In the genomic region with DNA sequence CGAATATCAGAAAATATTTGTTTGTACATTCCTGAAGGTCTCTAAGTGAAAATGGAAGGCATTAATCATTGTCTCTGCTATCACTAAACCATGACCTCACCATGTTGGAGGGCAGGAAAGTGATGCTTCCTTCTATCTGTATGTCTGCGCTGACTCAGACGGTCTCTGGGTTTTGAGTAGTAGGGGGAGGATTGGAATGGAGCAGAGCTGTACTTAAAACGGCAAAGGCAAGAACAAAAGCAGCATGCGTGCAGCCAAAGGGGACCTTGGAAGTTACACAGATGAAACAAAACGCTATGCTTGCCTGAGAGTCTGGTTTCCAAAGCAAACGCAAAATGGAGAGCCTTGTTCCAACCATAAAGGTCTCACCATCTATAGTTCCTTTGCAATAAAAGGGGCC, we compare ENCODE assay signal across 11 mouse cellular contexts. TPM values are rescaled to one million over a fixed set of nuclear protein-coding genes. Genes with fewer than 3 reads are reported as not detected.
DNase-seq lines count a peak whose midpoint lies in the region; ATAC-seq and TF ChIP-seq lines count a peak whose summit lies in the region.
"Had no signal": no experiment of that assay in that cellular context is flagged by ENCODE, and none has a peak within 500 bp of the region (broad histone marks: within the 10 kb centered on the region; RNA-seq: fewer than 3 reads in every experiment).

No protein-coding gene starts in this region.

- no peaks in the 10 kb centered on the region for H3K9me3 ChIP-seq in intestine, embryonic 14.5 days (ENCODE audit: control insufficient read depth, low read length)
- H3K9me3 ChIP-seq in intestine, postnatal 0 days (ENCODE audit: control insufficient read depth), result no peaks in the 10 kb centered on the region
- no peaks in the 10 kb centered on the region for H3K9me3 ChIP-seq in forebrain, embryonic 14.5 days (replicated peaks; ENCODE audit: control insufficient read depth, low read length)
- no peaks in the 10 kb centered on the region for H3K9me3 ChIP-seq in midbrain, embryonic 16.5 days (replicated peaks; ENCODE audit: control insufficient read depth, low read length, poor library complexity, severe bottlenecking)
- H3K9me3 ChIP-seq: liver, embryonic 15.5 days had no signal

- no peak for DNase-seq in intestine, embryonic 14.5 days (ENCODE audit: low spot score)
- DNase-seq in adrenal gland, adult 8-10 months, result peak; percentile 36
- peak; percentile 55 for DNase-seq in forebrain, embryonic 14.5 days (ENCODE audit: low spot score)
- DNase-seq in thymus, postnatal 0 days (ENCODE audit: low spot score), result no peak
- DNase-seq in ovary, postnatal 10 days (ENCODE audit: low spot score), result no peak
- DNase-seq in retina, embryonic 14.5 days (ENCODE audit: low spot score), result no peak
- DNase-seq: embryo, embryonic 11 days; gastrocnemius, postnatal 36 days had no signal

- no peak overlapping the region for H3K4me3 ChIP-seq in intestine, embryonic 14.5 days (ENCODE audit: low read depth, low read length)
- H3K4me3 ChIP-seq in intestine, postnatal 0 days (ENCODE audit: low read depth, low read length), result no peak overlapping the region
- H3K4me3 ChIP-seq in forebrain, embryonic 14.5 days (ENCODE audit: low read depth, low read length), result no peak overlapping the region
- no peak overlapping the region for H3K4me3 ChIP-seq in midbrain, embryonic 16.5 days (ENCODE audit: low read depth, low read length)
- H3K4me3 ChIP-seq: liver, embryonic 15.5 days had no signal

- no peaks in the 10 kb centered on the region for H3K27me3 ChIP-seq in intestine, embryonic 14.5 days (replicated peaks; ENCODE audit: control insufficient read depth, insufficient read depth, low read length)
- H3K27me3 ChIP-seq in intestine, postnatal 0 days (replicated peaks; ENCODE audit: control insufficient read depth, insufficient read depth, low read length), result no peaks in the 10 kb centered on the region
- no peaks in the 10 kb centered on the region for H3K27me3 ChIP-seq in forebrain, embryonic 14.5 days (replicated peaks; ENCODE audit: control insufficient read depth, insufficient read depth, low read length)
- no peaks in the 10 kb centered on the region for H3K27me3 ChIP-seq in midbrain, embryonic 16.5 days (ENCODE audit: control insufficient read depth, insufficient read depth, low read depth, low read length)

- 23% methylated on average over 7 of the region's 7 CpGs for whole genome bisulfite sequencing in intestine, embryonic 14.5 days
- 23% methylated on average over 7 of the region's 7 CpGs for WGBS in intestine, postnatal 0 days
- WGBS in forebrain, embryonic 14.5 days, result 43% methylated on average over 7 of the region's 7 CpGs
- WGBS in midbrain, embryonic 16.5 days, result 26% methylated on average over 7 of the region's 7 CpGs

- peak overlapping the region; percentile 70 for H3K27ac ChIP-seq in intestine, embryonic 14.5 days (ENCODE audit: low read depth)
- no peak overlapping the region for H3K27ac ChIP-seq in intestine, postnatal 0 days (ENCODE audit: low read depth, low read length)
- H3K27ac ChIP-seq in forebrain, embryonic 14.5 days (ENCODE audit: low read depth, low read length), result peak overlapping the region; percentile 74; the same call in 1 of the 2 replicates
- H3K27ac ChIP-seq in midbrain, embryonic 16.5 days (ENCODE audit: low read length), result peak overlapping the region; percentile 86
- H3K27ac ChIP-seq: liver, embryonic 15.5 days had no signal

- no peak for ATAC-seq in intestine, embryonic 14.5 days (replicated peaks; ENCODE audit: low FRiP score, low TSS enrichment, low read depth)
- no peak for ATAC-seq in intestine, postnatal 0 days
- peak; percentile 45 for ATAC-seq in forebrain, embryonic 14.5 days
- ATAC-seq in midbrain, embryonic 16.5 days, result peak; percentile 40; the same call in 1 of the 2 replicates

- no peak for TF ChIP-seq CTCF in intestine, postnatal 0 days (IDR thresholded peaks at IDR 0.05; ENCODE audit: low read depth)

- no peaks in the 10 kb centered on the region; the same call in 1 of the 2 replicates for H3K36me3 ChIP-seq in intestine, embryonic 14.5 days (ENCODE audit: control insufficient read depth, insufficient read depth, low read length)
- H3K36me3 ChIP-seq in intestine, postnatal 0 days (ENCODE audit: control insufficient read depth, insufficient read depth), result no peaks in the 10 kb centered on the region; the same call in 1 of the 2 replicates
- peaks cover 11% of the 10 kb centered on the region; the same call in 1 of the 2 replicates for H3K36me3 ChIP-seq in forebrain, embryonic 14.5 days (ENCODE audit: control insufficient read depth, insufficient read depth, low read length)
- 0 out of 2 replicates have a peak, but pooled peaks cover 3% of the 10 kb centered on the region for H3K36me3 ChIP-seq in midbrain, embryonic 16.5 days (ENCODE audit: control insufficient read depth, insufficient read depth, low read length)
- H3K36me3 ChIP-seq: liver, embryonic 15.5 days had no signal

- no peak overlapping the region for H3K4me2 ChIP-seq in intestine, embryonic 14.5 days (ENCODE audit: low read length)
- no peak overlapping the region for H3K4me2 ChIP-seq in intestine, postnatal 0 days (replicated peaks; ENCODE audit: low read depth)
- H3K4me2 ChIP-seq in forebrain, embryonic 14.5 days (ENCODE audit: low read length), result no peak overlapping the region
- no peak overlapping the region for H3K4me2 ChIP-seq in midbrain, embryonic 16.5 days (ENCODE audit: low read length)
- H3K4me2 ChIP-seq: liver, embryonic 15.5 days had no signal

- H3K4me1 ChIP-seq in intestine, embryonic 14.5 days (replicated peaks; ENCODE audit: control insufficient read depth, insufficient read depth, low read length), result peaks cover 39% of the 10 kb centered on the region
- H3K4me1 ChIP-seq in intestine, postnatal 0 days (replicated peaks; ENCODE audit: control insufficient read depth, insufficient read depth, low read length), result no peaks in the 10 kb centered on the region
- H3K4me1 ChIP-seq in forebrain, embryonic 14.5 days (ENCODE audit: control insufficient read depth, insufficient read depth, low read length), result peaks cover 22% of the 10 kb centered on the region; the same call in 1 of the 2 replicates
- peaks cover 30% of the 10 kb centered on the region for H3K4me1 ChIP-seq in midbrain, embryonic 16.5 days (ENCODE audit: control insufficient read depth, insufficient read depth, low read length)
- H3K4me1 ChIP-seq: liver, embryonic 15.5 days had no signal

- H3K9ac ChIP-seq in intestine, embryonic 14.5 days (ENCODE audit: low read length), result no peak overlapping the region
- no peak overlapping the region for H3K9ac ChIP-seq in intestine, postnatal 0 days (ENCODE audit: low read depth, low read length)
- no peak overlapping the region for H3K9ac ChIP-seq in forebrain, embryonic 14.5 days (ENCODE audit: low read length)
- 0 out of 2 replicates have a peak overlapping the region, but pooled peaks have one; percentile 1 for H3K9ac ChIP-seq in midbrain, embryonic 16.5 days (ENCODE audit: low read depth, low read length)
- H3K9ac ChIP-seq: liver, embryonic 15.5 days had no signal

RNA-seq across cellular contexts. Expression of gene Traf3ip2, which starts 41.7 kb away (rescaled TPM):
- polyA plus RNA-seq in intestine, embryonic 14.5 days (2014; fragmentation: Nextera tagmentation; extraction: Ambion mirVana), result 27.8 and 28.5 TPM in 2 replicates
- 25.3 and 27.8 TPM in 2 replicates for polyA plus RNA-seq in intestine, postnatal 0 days (2015; fragmentation: Nextera tagmentation; extraction: Ambion mirVana)
- 10 to 100 TPM; 16.5 to 28.8 (median 22.2) TPM for total RNA-seq in adrenal gland, adult 8-10 months (2022)
- polyA plus RNA-seq in forebrain, embryonic 14.5 days (2014; fragmentation: Nextera tagmentation; extraction: Ambion mirVana), result 4.8 and 5.7 TPM in 2 replicates
- polyA plus RNA-seq in midbrain, embryonic 16.5 days (2015; fragmentation: Nextera tagmentation; extraction: Ambion mirVana), result 5.2 and 6.7 TPM in 2 replicates
- 13.9 and 19.3 TPM in 2 replicates for polyA plus RNA-seq in thymus, postnatal 0 days (2015; fragmentation: Nextera tagmentation; extraction: Ambion mirVana)

Comparison
In these comparisons a context has a peak if more than half of its experiments do, and no peak if none do; other contexts are left out.
1. ATAC-seq: peak in forebrain, embryonic 14.5 days (single experiment) and midbrain, embryonic 16.5 days (single experiment); none in intestine, embryonic 14.5 days (single experiment) and intestine, postnatal 0 days (single experiment).
2. DNase-seq: peak in adrenal gland, adult 8-10 months (single experiment) and forebrain, embryonic 14.5 days (single experiment); none in intestine, embryonic 14.5 days (single experiment), thymus, postnatal 0 days (single experiment), ovary, postnatal 10 days (single experiment) and retina, embryonic 14.5 days (single experiment).